Mouse (Mus musculus) embryonic facial prominence, embryonic 10.5 days (tissue): Measurements from ENCODE around the gene Nipa1. TPM values are rescaled to one million over a fixed set of nuclear protein-coding genes. Genes with fewer than 3 reads are reported as not detected.

Source experiments
- DNase-seq: peaks from one replicate; pipeline ENCODE4 v3.0.0-alpha.2; 2017; ENCODE audit warnings: low spot score
- H3K27ac ChIP-seq: fragments of 300-500 bp; sonication (generic); replicated peaks from 2 replicates; pipeline ENCODE4 v1.5.1; 2016; ENCODE audit warnings: mild to moderate bottlenecking
- H3K27me3 ChIP-seq: fragments of 300-500 bp; sonication (generic); replicated peaks from 2 replicates; pipeline ENCODE4 v1.6.1; 2016; ENCODE audit warnings: low read depth, mild to moderate bottlenecking; ENCODE audit not compliant: poor library complexity, severe bottlenecking
- H3K36me3 ChIP-seq: fragments of 300-500 bp; sonication (generic); replicated peaks from 2 replicates; pipeline ENCODE4 v1.6.1; 2016; ENCODE audit warnings: mild to moderate bottlenecking, moderate library complexity
- H3K4me1 ChIP-seq: fragments of 300-500 bp; sonication (generic); 2 replicates; pipeline ENCODE4 v1.6.1; 2016
- H3K4me3 ChIP-seq: fragments of 300-500 bp; sonication (generic); 2 replicates; pipeline ENCODE4 v1.5.1; 2016; ENCODE audit warnings: mild to moderate bottlenecking, moderate library complexity
- H3K9me3 ChIP-seq: fragments of 300-500 bp; sonication (generic); 2 replicates; pipeline ENCODE4 v1.6.1; 2016; ENCODE audit warnings: mild to moderate bottlenecking
- WGBS: fragments of 180-500 bp; shearing (Covaris S2); methylation state at CpG from one replicate; pipeline ENCODE4 v1.1.7; 2016; 5-methylcytosine and 5-hydroxymethylcytosine counted together
- polyA plus RNA-seq: library from polyadenylated mRNA; unstranded; fragments of >200 nt; fragmentation: Nextera tagmentation; extraction: Ambion mirVana; gene quantifications from 2 replicates; pipeline ENCODE4 v1.2.1, GENCODE M21; 2016

The Nipa1 gene
- polyA plus RNA-seq, 1 experiment from 2014 or later: 7.5 TPM

GRCm38 (mm10) chr7:55959801-55960200 is 60.0 kb downstream of the Nipa1 start:
- no peak overlapping the region for H3K4me3 ChIP-seq
- peaks cover 15% of the 10 kb centered on the region for H3K4me1 ChIP-seq
- H3K27ac ChIP-seq: no peak overlapping the region
- DNase-seq: no peak
- H3K27me3 ChIP-seq: no peaks in the 10 kb centered on the region
- H3K36me3 ChIP-seq: peaks cover 50% of the 10 kb centered on the region
- WGBS: 96% methylated on average over 3 of the region's 3 CpGs
- peaks cover 5% of the 10 kb centered on the region; the same call in 1 of the 2 replicates for H3K9me3 ChIP-seq

GRCm38 (mm10) chr7:55957916-55958315 is 61.8 kb downstream of the Nipa1 start:
- Histone ChIP-seq H3K4me3 (no peak overlapping the region), H3K36me3 (peaks cover 62% of the 10 kb centered on the region), H3K4me1 (peaks cover 11% of the 10 kb centered on the region), H3K27me3 (no peaks in the 10 kb centered on the region), H3K9me3 (peaks cover 12% of the 10 kb centered on the region; the same call in 1 of the 2 replicates), H3K27ac (no peak overlapping the region)
- WGBS: 94% methylated on average over 4 of the region's 4 CpGs
- DNase-seq: no peak

GRCm38 (mm10) chr7:55957178-55957577 is 62.6 kb downstream of the Nipa1 start:
- no peak overlapping the region for H3K4me3 ChIP-seq
- H3K9me3 ChIP-seq: peaks cover 12% of the 10 kb centered on the region; the same call in 1 of the 2 replicates
- peaks cover 9% of the 10 kb centered on the region for H3K4me1 ChIP-seq
- 95% methylated on average over 3 of the region's 3 CpGs for WGBS
- peaks cover 62% of the 10 kb centered on the region for H3K36me3 ChIP-seq
- H3K27me3 ChIP-seq: no peaks in the 10 kb centered on the region
- H3K27ac ChIP-seq: no peak overlapping the region
- no peak for DNase-seq

DNA sequence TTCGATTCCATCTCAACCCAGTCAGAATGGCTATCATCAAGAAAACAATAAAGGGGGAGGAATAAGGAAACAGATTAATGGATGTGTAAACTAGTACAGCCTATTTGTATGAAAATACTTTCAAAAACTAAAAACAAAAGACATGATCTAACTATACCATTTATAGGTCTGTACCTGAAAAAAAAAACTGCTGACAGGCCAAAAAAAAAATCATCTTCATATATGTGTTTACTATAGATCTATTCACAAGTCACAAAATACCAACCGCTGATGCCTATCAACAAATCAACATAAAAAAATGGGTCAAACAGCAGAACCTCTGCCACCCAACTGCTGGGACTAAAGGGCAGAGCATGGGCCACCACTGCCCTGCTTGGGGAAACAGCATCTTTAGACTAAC is 63.7 kb downstream of the Nipa1 start:
- DNase-seq: no peak
- WGBS: 96% methylated on average over 2 of the region's 2 CpGs
- peaks cover 62% of the 10 kb centered on the region for H3K36me3 ChIP-seq
- H3K27ac ChIP-seq: no peak overlapping the region
- H3K9me3 ChIP-seq: peaks cover 12% of the 10 kb centered on the region; the same call in 1 of the 2 replicates
- no peaks in the 10 kb centered on the region for H3K27me3 ChIP-seq
- peaks cover 4% of the 10 kb centered on the region for H3K4me1 ChIP-seq
- H3K4me3 ChIP-seq: no peak overlapping the region

DNA sequence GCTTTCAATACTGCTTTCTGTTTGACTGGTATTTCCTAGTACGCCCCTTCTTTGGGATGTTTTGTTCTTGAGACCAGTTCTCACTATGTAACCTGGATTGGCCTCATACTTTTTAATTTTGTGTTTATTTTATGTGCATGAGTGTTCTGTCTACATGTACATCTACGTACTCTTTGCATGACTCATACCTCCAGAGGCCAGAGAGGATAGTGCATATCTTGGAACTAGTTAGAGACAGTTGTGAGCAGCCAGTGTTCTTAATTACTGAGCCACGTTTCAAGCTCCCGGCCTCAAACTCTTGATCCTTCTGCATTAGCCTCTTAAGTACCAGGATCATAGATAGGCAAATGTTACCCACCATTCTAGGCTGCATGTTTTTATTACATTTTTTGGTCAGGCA is 81.4 kb downstream of the Nipa1 start:
- no peak overlapping the region for H3K4me3 ChIP-seq
- H3K27ac ChIP-seq: no peak overlapping the region
- H3K27me3 ChIP-seq: no peaks in the 10 kb centered on the region
- no peaks in the 10 kb centered on the region for H3K4me1 ChIP-seq
- no peaks in the 10 kb centered on the region for H3K9me3 ChIP-seq
- peaks cover 54% of the 10 kb centered on the region for H3K36me3 ChIP-seq
- 90% methylated on average over 4 of the region's 4 CpGs for WGBS
- DNase-seq: no peak

DNA sequence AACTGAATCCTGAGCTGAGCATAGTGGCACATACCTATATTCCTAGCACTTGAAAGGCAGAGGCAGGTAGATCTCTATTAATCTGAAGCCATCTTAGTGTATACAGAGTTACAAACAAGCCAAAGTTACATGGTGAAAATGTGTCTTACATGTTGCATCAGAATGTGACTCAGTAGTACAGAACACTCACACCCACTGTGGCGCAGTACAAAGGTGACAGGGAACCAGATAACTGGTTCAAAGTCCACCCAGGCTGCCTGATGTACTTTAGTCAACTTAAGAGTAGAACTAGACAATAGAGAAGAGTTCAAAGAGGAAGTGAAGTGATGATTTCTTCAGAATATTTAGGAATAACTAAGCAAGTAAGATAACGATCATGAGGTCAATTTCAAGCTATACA is 84.7 kb downstream of the Nipa1 start:
- Histone ChIP-seq H3K4me1 (no peaks in the 10 kb centered on the region), H3K27me3 (no peaks in the 10 kb centered on the region), H3K9me3 (no peaks in the 10 kb centered on the region), H3K4me3 (no peak overlapping the region), H3K27ac (no peak overlapping the region), H3K36me3 (peaks cover 59% of the 10 kb centered on the region)
- 93% methylated on average over 2 of the region's 2 CpGs for WGBS
- no peak for DNase-seq

DNA sequence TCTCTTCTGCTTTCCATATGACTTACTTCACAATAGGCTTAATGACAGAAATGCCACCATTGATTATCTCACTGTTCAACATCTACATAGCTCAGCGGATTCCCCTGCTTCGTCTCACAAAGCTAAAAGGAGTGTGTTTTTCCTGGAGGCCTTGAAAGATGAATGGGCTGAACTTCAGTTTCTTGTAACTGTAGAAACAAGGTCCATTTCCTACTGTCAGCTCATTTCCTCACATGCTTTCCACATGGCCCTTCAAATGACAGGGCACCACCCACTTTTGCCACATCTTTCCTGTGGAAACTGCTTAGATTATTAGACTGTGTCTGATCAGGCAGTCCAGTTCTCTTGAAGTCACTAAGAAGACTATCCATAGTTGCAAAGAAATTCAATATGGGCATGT is 91.1 kb downstream of the Nipa1 start:
- Histone ChIP-seq H3K27me3 (no peaks in the 10 kb centered on the region), H3K9me3 (no peaks in the 10 kb centered on the region), H3K27ac (no peak overlapping the region), H3K36me3 (peaks cover 91% of the 10 kb centered on the region), H3K4me3 (no peak overlapping the region), H3K4me1 (no peaks in the 10 kb centered on the region)
- DNase-seq: no peak
- WGBS: 85% methylated on average over 2 of the region's 2 CpGs

Other genes starting within 250 kb of the Nipa1 start
- gene Tubgcp5, start 225.8 kb downstream of the Nipa1 start, polyA plus RNA-seq: 32.6 and 35.5 TPM in 2 replicates
- 110 and 111 TPM in 2 replicates for gene Cyfip1, start 178.2 kb downstream of the Nipa1 start, polyA plus RNA-seq
- 42.8 and 44.9 TPM in 2 replicates for gene Nipa2, start 57.5 kb downstream of the Nipa1 start, polyA plus RNA-seq
- 21.0 and 22.1 TPM in 2 replicates for gene Herc2, start 30.2 kb upstream of the Nipa1 start, polyA plus RNA-seq
- 0.45 and 0.49 TPM in 2 replicates for gene Oca2, start 219.8 kb upstream of the Nipa1 start, polyA plus RNA-seq